Comparison of ENCODE assay signal across 8 mouse cellular contexts in genomic region chr6:52851019-52851418, GRCm38 (mm10).
DNase-seq lines count a peak whose midpoint lies in the region; ATAC-seq and TF ChIP-seq lines count a peak whose summit lies in the region.
"Had no signal": no experiment of that assay in that cellular context is flagged by ENCODE, and none has a peak within 500 bp of the region (broad histone marks: within the 10 kb centered on the region; RNA-seq: fewer than 3 reads in every experiment).

No protein-coding gene starts in this region.

- no peaks in the 10 kb centered on the region for H3K27me3 ChIP-seq in stomach, embryonic 14.5 days (ENCODE audit: control insufficient read depth, insufficient read depth, low read length)
- H3K27me3 ChIP-seq in stomach, postnatal 0 days (ENCODE audit: control insufficient read depth, insufficient read depth, low read length), result no peaks in the 10 kb centered on the region
- no peaks in the 10 kb centered on the region for H3K27me3 ChIP-seq in kidney, adult 2 months (replicated peaks; ENCODE audit: control insufficient read depth, insufficient read depth, low read length)
- no peaks in the 10 kb centered on the region for H3K27me3 ChIP-seq in midbrain, embryonic 14.5 days (ENCODE audit: control insufficient read depth, insufficient read depth, low read length)

- TF ChIP-seq EP300 in stomach, postnatal 0 days (optimal IDR thresholded peaks at IDR 0.05), result no peak

- intact Hi-C loops in gastrocnemius, postnatal 36 days (cut with DNase I), result no loop called here

- 0 out of 2 replicates have a peak overlapping the region, but pooled peaks have one; percentile 10 for H3K27ac ChIP-seq in stomach, embryonic 14.5 days (ENCODE audit: low read length)
- no peak overlapping the region for H3K27ac ChIP-seq in stomach, postnatal 0 days (replicated peaks)
- no peak overlapping the region for H3K27ac ChIP-seq in kidney, adult 2 months (ENCODE audit: insufficient read depth, low read depth, low read length)
- no peak overlapping the region for H3K27ac ChIP-seq in midbrain, embryonic 14.5 days (replicated peaks; ENCODE audit: low read depth, low read length)

- no peak for ATAC-seq in stomach, embryonic 14.5 days (ENCODE audit: insufficient number of reproducible peaks, insufficient read depth, low FRiP score, low read depth)
- ATAC-seq in stomach, postnatal 0 days (ENCODE audit: low FRiP score, low TSS enrichment), result no peak
- ATAC-seq in midbrain, embryonic 14.5 days (ENCODE audit: low FRiP score, low TSS enrichment), result no peak

- WGBS in stomach, embryonic 14.5 days, result 61% methylated on average over 5 of the region's 5 CpGs
- 63% methylated on average over 5 of the region's 5 CpGs for WGBS in stomach, postnatal 0 days
- 32% methylated on average over 5 of the region's 5 CpGs for WGBS in kidney, adult 2 months
- 61% methylated on average over 5 of the region's 5 CpGs for WGBS in midbrain, embryonic 14.5 days

- peaks cover 10% of the 10 kb centered on the region; the same call in 1 of the 2 replicates for H3K4me1 ChIP-seq in stomach, embryonic 14.5 days (ENCODE audit: control insufficient read depth, insufficient read depth, low read length)
- no peaks in the 10 kb centered on the region for H3K4me1 ChIP-seq in stomach, postnatal 0 days (replicated peaks; ENCODE audit: control insufficient read depth, insufficient read depth)
- 0 out of 2 replicates have a peak, but pooled peaks cover 4% of the 10 kb centered on the region for H3K4me1 ChIP-seq in kidney, adult 2 months (ENCODE audit: control insufficient read depth, insufficient read depth, low read length)
- H3K4me1 ChIP-seq in midbrain, embryonic 14.5 days (ENCODE audit: control insufficient read depth, insufficient read depth, low read length), result peaks cover 29% of the 10 kb centered on the region

- no peak for TF ChIP-seq POLR2A in kidney, adult 2 months (IDR thresholded peaks at IDR 0.05; ENCODE audit: low read depth, low read length)

- H3K9me3 ChIP-seq in stomach, embryonic 14.5 days (ENCODE audit: control insufficient read depth, low read depth, low read length), result no peaks in the 10 kb centered on the region
- H3K9me3 ChIP-seq in stomach, postnatal 0 days (ENCODE audit: control insufficient read depth, low read length), result no peaks in the 10 kb centered on the region
- H3K9me3 ChIP-seq in midbrain, embryonic 14.5 days (ENCODE audit: control insufficient read depth, low read length), result no peaks in the 10 kb centered on the region
- H3K9me3 ChIP-seq: megakaryocyte, embryonic 14.5 days had no signal

- no peak overlapping the region for H3K4me2 ChIP-seq in stomach, embryonic 14.5 days (replicated peaks; ENCODE audit: low read depth, low read length)
- no peak overlapping the region for H3K4me2 ChIP-seq in stomach, postnatal 0 days (replicated peaks; ENCODE audit: low read depth)
- H3K4me2 ChIP-seq in midbrain, embryonic 14.5 days (ENCODE audit: low read length), result no peak overlapping the region

- no peak overlapping the region for H3K4me3 ChIP-seq in stomach, embryonic 14.5 days (ENCODE audit: low read depth, low read length)
- no peak overlapping the region for H3K4me3 ChIP-seq in stomach, postnatal 0 days (ENCODE audit: low read depth, low read length)
- no peak overlapping the region for H3K4me3 ChIP-seq in kidney, adult 2 months (ENCODE audit: insufficient read depth, low read depth, low read length)
- H3K4me3 ChIP-seq in midbrain, embryonic 14.5 days (replicated peaks; ENCODE audit: low read depth, low read length), result no peak overlapping the region
- H3K4me3 ChIP-seq: megakaryocyte, embryonic 14.5 days had no signal

- no peak overlapping the region for H3K9ac ChIP-seq in stomach, embryonic 14.5 days (replicated peaks; ENCODE audit: low read depth, low read length)
- H3K9ac ChIP-seq in stomach, postnatal 0 days (ENCODE audit: low read length), result no peak overlapping the region
- no peak overlapping the region for H3K9ac ChIP-seq in midbrain, embryonic 14.5 days (replicated peaks; ENCODE audit: low read length)

- no peak for DNase-seq in stomach, postnatal 0 days (ENCODE audit: low spot score)
- DNase-seq in gastrocnemius, postnatal 36 days, result peak; percentile 50 to 68
- peak; percentile 94 for DNase-seq in kidney, adult 2 months
- DNase-seq in midbrain, embryonic 14.5 days, result peak; percentile 70
- no peak for DNase-seq in spleen, postnatal 10 days (ENCODE audit: low spot score in 2 of 2)
- DNase-seq in cerebellum, adult 9-10 months, result no peak

- H3K36me3 ChIP-seq in stomach, embryonic 14.5 days (ENCODE audit: control insufficient read depth, insufficient read depth, low read length), result no peaks in the 10 kb centered on the region
- H3K36me3 ChIP-seq in stomach, postnatal 0 days (ENCODE audit: control insufficient read depth, insufficient read depth, low read length), result no peaks in the 10 kb centered on the region
- H3K36me3 ChIP-seq in kidney, adult 2 months (ENCODE audit: control insufficient read depth, insufficient read depth, low read length), result no peaks in the 10 kb centered on the region
- H3K36me3 ChIP-seq in midbrain, embryonic 14.5 days (ENCODE audit: control insufficient read depth, insufficient read depth, low read length), result no peaks in the 10 kb centered on the region

- TF ChIP-seq CTCF in stomach, postnatal 0 days (IDR thresholded peaks at IDR 0.05; ENCODE audit: low read depth), result no peak
- TF ChIP-seq CTCF in kidney, adult 2 months (conservative IDR thresholded peaks at IDR 0.05; ENCODE audit: insufficient read depth, insufficient read length, low read depth, low read length), result no peak

Comparison
In these comparisons a context has a peak if more than half of its experiments do, and no peak if none do; other contexts are left out.
1. DNase-seq: peak in gastrocnemius, postnatal 36 days (2 of 2), kidney, adult 2 months (single experiment) and midbrain, embryonic 14.5 days (single experiment); none in stomach, postnatal 0 days (single experiment), spleen, postnatal 10 days (0 of 2) and cerebellum, adult 9-10 months (single experiment).